ENCODE assay signal across 11 mouse cellular contexts in genomic region chr14:50892541-50893459, GRCm38 (mm10). TPM values are rescaled to one million over a fixed set of nuclear protein-coding genes. Genes with fewer than 3 reads are reported as not detected.
DNase-seq lines count a peak whose midpoint lies in the region; ATAC-seq and TF ChIP-seq lines count a peak whose summit lies in the region.
"Had no signal": no experiment of that assay in that cellular context is flagged by ENCODE, and none has a peak within 500 bp of the region (broad histone marks: within the 10 kb centered on the region; RNA-seq: fewer than 3 reads in every experiment).

No protein-coding gene starts in this region.

- no peak overlapping the region for H3K4me3 ChIP-seq in lung, embryonic 14.5 days (ENCODE audit: low read depth, low read length)
- no peak overlapping the region for H3K4me3 ChIP-seq in hindbrain, embryonic 13.5 days

- H3K9me3 ChIP-seq in lung, embryonic 14.5 days (ENCODE audit: low read depth, low read length) = no peaks in the 10 kb centered on the region
- no peaks in the 10 kb centered on the region for H3K9me3 ChIP-seq in hindbrain, embryonic 13.5 days

- TF ChIP-seq CTCF in lung, embryonic 14.5 days (IDR thresholded peaks at IDR 0.05; ENCODE audit: low read depth) = no peak

- H3K9ac ChIP-seq in lung, embryonic 14.5 days = no peak overlapping the region
- H3K9ac ChIP-seq in hindbrain, embryonic 13.5 days = no peak overlapping the region

- H3K27ac ChIP-seq in lung, embryonic 14.5 days (ENCODE audit: low read depth) = no peak overlapping the region
- H3K27ac ChIP-seq in hindbrain, embryonic 13.5 days = no peak overlapping the region
- H3K27ac ChIP-seq: kidney, postnatal 0 days had no signal

- DNase-seq in CD4-positive, CD25-positive, alpha-beta regulatory T cell, adult 2 months (ENCODE audit: low read depth, low spot score) = peak; percentile 9
- DNase-seq in 416B (ENCODE audit: low read depth) = peak; percentile 57
- DNase-seq in fibroblast of lung, adult 2 months (ENCODE audit: low read depth) = peak; percentile 37
- DNase-seq in lung, embryonic 14.5 days = peak; percentile 28
- DNase-seq in thymus, postnatal 4 days = no peak
- DNase-seq: right cerebral cortex, postnatal 14 days had no signal

- 77% methylated on average over 22 of the region's 22 CpGs for WGBS in lung, embryonic 14.5 days
- 88% methylated on average over 22 of the region's 22 CpGs for WGBS in hindbrain, embryonic 13.5 days

- H3K4me2 ChIP-seq in lung, embryonic 14.5 days = no peak overlapping the region
- H3K4me2 ChIP-seq in hindbrain, embryonic 13.5 days = no peak overlapping the region

- no peak for ATAC-seq in CD4-positive, CD25-positive, alpha-beta regulatory T cell, adult 4 months
- ATAC-seq in lung, embryonic 14.5 days (ENCODE audit: insufficient read depth) = no peak
- ATAC-seq in hindbrain, embryonic 13.5 days (ENCODE audit: low FRiP score) = no peak
- ATAC-seq in megakaryocyte-erythroid progenitor cell, adult 5-6 weeks (replicated peaks; ENCODE audit: low FRiP score, low TSS enrichment, poor library complexity, severe bottlenecking) = no peak

- H3K36me3 ChIP-seq in lung, embryonic 14.5 days (ENCODE audit: insufficient read depth) = no peaks in the 10 kb centered on the region
- no peaks in the 10 kb centered on the region for H3K36me3 ChIP-seq in hindbrain, embryonic 13.5 days

- H3K27me3 ChIP-seq in lung, embryonic 14.5 days (ENCODE audit: insufficient read depth, low read length) = peaks cover 9% of the 10 kb centered on the region
- H3K27me3 ChIP-seq in hindbrain, embryonic 13.5 days = peaks cover 11% of the 10 kb centered on the region

- 0 out of 2 replicates have a peak, but pooled peaks cover 3% of the 10 kb centered on the region for H3K4me1 ChIP-seq in lung, embryonic 14.5 days (ENCODE audit: insufficient read depth)
- peaks cover 17% of the 10 kb centered on the region for H3K4me1 ChIP-seq in hindbrain, embryonic 13.5 days (replicated peaks)

RNA-seq across cellular contexts. Expression of gene Klhl33, which starts 4.5 kb away (rescaled TPM):
- under 1 TPM in 1 of 2 experiments, not detected in 1; 0.15 TPM for polyA plus RNA-seq in CD4-positive, CD25-positive, alpha-beta regulatory T cell, adult 4 months (2017; shearing (Covaris generic))
- 0.26 and 0.29 TPM in 2 replicates for polyA plus RNA-seq in lung, embryonic 14.5 days (2014; fragmentation: Nextera tagmentation; extraction: Ambion mirVana)
- 0.83 and 1.3 TPM in 2 replicates for polyA plus RNA-seq in hindbrain, embryonic 13.5 days (2015; fragmentation: Nextera tagmentation; extraction: Ambion mirVana)
- total RNA-seq in megakaryocyte-erythroid progenitor cell, adult 5-6 weeks (2014; fragmentation: Nextera tagmentation) = not detected in 2 replicates
- total RNA-seq in megakaryocyte-erythroid progenitor cell, adult 5-6 weeks (2017) = not detected in 2 replicates
- polyA plus RNA-seq: liver, adult 2 months had no signal

RNA-seq across cellular contexts. Expression of gene Tep1, which starts 22.4 kb away (rescaled TPM):
- 10 to 100 TPM; 16.1 to 24.3 TPM for polyA plus RNA-seq in CD4-positive, CD25-positive, alpha-beta regulatory T cell, adult 4 months (2017; shearing (Covaris generic))
- 6.1 and 7.2 TPM in 2 replicates for polyA plus RNA-seq in lung, embryonic 14.5 days (2014; fragmentation: Nextera tagmentation; extraction: Ambion mirVana)
- 2.5 and 3.2 TPM in 2 replicates for polyA plus RNA-seq in hindbrain, embryonic 13.5 days (2015; fragmentation: Nextera tagmentation; extraction: Ambion mirVana)
- total RNA-seq in megakaryocyte-erythroid progenitor cell, adult 5-6 weeks (2014; fragmentation: Nextera tagmentation) = 11.1 and 25.3 TPM in 2 replicates
- total RNA-seq in megakaryocyte-erythroid progenitor cell, adult 5-6 weeks (2017) = 2.7 and 9.1 TPM in 2 replicates

RNA-seq across cellular contexts. Expression of gene Osgep, which starts 31.9 kb away (rescaled TPM):
- polyA plus RNA-seq in CD4-positive, CD25-positive, alpha-beta regulatory T cell, adult 4 months (2017; shearing (Covaris generic)) = 100 to 1,000 TPM in 1 of 2 experiments, 10 to 100 TPM in 1; 85.3 to 100 TPM
- polyA plus RNA-seq in lung, embryonic 14.5 days (2014; fragmentation: Nextera tagmentation; extraction: Ambion mirVana) = 164 and 183 TPM in 2 replicates
- polyA plus RNA-seq in hindbrain, embryonic 13.5 days (2015; fragmentation: Nextera tagmentation; extraction: Ambion mirVana) = 116 and 119 TPM in 2 replicates
- 76.3 and 83.3 TPM in 2 replicates for total RNA-seq in megakaryocyte-erythroid progenitor cell, adult 5-6 weeks (2014; fragmentation: Nextera tagmentation)
- total RNA-seq in megakaryocyte-erythroid progenitor cell, adult 5-6 weeks (2017) = 80.5 and 105 TPM in 2 replicates

RNA-seq across cellular contexts. Expression of gene Apex1, which starts 32.0 kb away (rescaled TPM):
- polyA plus RNA-seq in CD4-positive, CD25-positive, alpha-beta regulatory T cell, adult 4 months (2017; shearing (Covaris generic)) = 100 to 1,000 TPM in 1 of 2 experiments, 10 to 100 TPM in 1; 74.0 to 103 TPM
- 272 and 273 TPM in 2 replicates for polyA plus RNA-seq in lung, embryonic 14.5 days (2014; fragmentation: Nextera tagmentation; extraction: Ambion mirVana)
- 225 and 228 TPM in 2 replicates for polyA plus RNA-seq in hindbrain, embryonic 13.5 days (2015; fragmentation: Nextera tagmentation; extraction: Ambion mirVana)
- 152 and 166 TPM in 2 replicates for total RNA-seq in megakaryocyte-erythroid progenitor cell, adult 5-6 weeks (2014; fragmentation: Nextera tagmentation)
- 202 and 220 TPM in 2 replicates for total RNA-seq in megakaryocyte-erythroid progenitor cell, adult 5-6 weeks (2017)

RNA-seq across cellular contexts. Expression of gene Pip4p1, which starts 37.9 kb away (rescaled TPM):
- polyA plus RNA-seq in CD4-positive, CD25-positive, alpha-beta regulatory T cell, adult 4 months (2017; shearing (Covaris generic)) = 1 to 10 TPM; 2.9 to 3.4 TPM
- polyA plus RNA-seq in lung, embryonic 14.5 days (2014; fragmentation: Nextera tagmentation; extraction: Ambion mirVana) = 45.6 and 47.1 TPM in 2 replicates
- polyA plus RNA-seq in hindbrain, embryonic 13.5 days (2015; fragmentation: Nextera tagmentation; extraction: Ambion mirVana) = 79.0 and 87.9 TPM in 2 replicates
- 12.6 and 21.0 TPM in 2 replicates for total RNA-seq in megakaryocyte-erythroid progenitor cell, adult 5-6 weeks (2014; fragmentation: Nextera tagmentation)
- total RNA-seq in megakaryocyte-erythroid progenitor cell, adult 5-6 weeks (2017) = 10.9 and 12.6 TPM in 2 replicates
